Mouse (Mus musculus): ENCODE results near the gene Gm11733.

DNA sequence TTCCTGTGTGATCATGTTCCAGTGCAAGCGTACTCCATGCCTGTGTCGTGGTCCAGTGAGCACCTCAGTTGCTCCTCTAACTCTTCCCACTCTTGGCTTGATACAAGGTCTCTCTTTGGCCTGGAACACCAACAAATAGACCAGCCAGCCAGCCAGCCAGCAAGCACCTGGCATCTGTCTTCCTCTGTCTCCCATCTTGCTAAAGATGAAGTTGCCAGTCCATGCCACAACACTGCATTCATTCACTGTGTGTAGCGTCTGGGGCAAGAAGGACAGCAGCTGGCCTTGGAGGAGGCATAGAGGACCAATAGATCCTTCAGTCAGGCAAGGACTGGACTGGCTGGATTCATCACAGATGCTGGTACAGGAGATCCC, 32.2 kb downstream of the Gm11733 start:
- no peak for TF ChIP-seq POLR2A (IDR thresholded peaks at IDR 0.05; ENCODE audit: borderline replicate concordance, extremely low read depth, low read depth, low read length)
- TF ChIP-seq CTCF (IDR thresholded peaks at IDR 0.05; ENCODE audit: insufficient read depth, low read length) = no peak

Measured in lung, adult 2 months (tissue).